Mouse (Mus musculus): ENCODE measurements around the gene Micu1. TPM values are rescaled to one million over a fixed set of nuclear protein-coding genes. Genes with fewer than 3 reads are reported as not detected.

Micu1 gene
- polyA plus RNA-seq, 1 experiment from 2014 or later, result 88.2 TPM

DNA sequence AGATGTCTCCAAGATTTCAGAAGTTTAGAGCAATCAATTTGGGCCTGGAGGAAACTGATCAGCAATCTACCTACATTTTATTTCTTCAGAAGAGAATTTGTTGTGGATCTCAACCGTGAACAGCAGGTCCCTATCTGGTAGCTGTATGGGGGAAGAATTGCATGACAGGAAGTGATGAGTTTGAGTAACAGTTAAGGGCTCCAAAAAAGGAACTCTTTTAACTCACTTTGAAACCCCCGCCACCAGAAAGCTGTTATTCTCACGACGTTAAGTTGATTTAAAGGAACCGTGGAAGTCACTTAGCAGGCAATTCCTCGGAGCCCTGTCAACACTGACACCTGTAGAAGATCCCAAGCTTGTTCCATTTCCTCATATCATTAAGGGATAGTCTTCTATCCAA lies 9.8 kb upstream of the Micu1 start:
- H3K4me1 ChIP-seq, result no peaks in the 10 kb centered on the region
- no peaks in the 10 kb centered on the region for H3K36me3 ChIP-seq
- no peaks in the 10 kb centered on the region for H3K27me3 ChIP-seq
- H3K9me3 ChIP-seq (replicated peaks), result no peaks in the 10 kb centered on the region
- H3K4me2 ChIP-seq (replicated peaks), result no peak overlapping the region
- no peak overlapping the region for H3K4me3 ChIP-seq (replicated peaks)
- no peak overlapping the region for H3K27ac ChIP-seq (replicated peaks)
- no peak for ATAC-seq (ENCODE audit: insufficient number of reproducible peaks, low FRiP score, low TSS enrichment, low read depth)
- no peak overlapping the region for H3K9ac ChIP-seq
- WGBS, result 63% methylated on average over 6 of the region's 6 CpGs

DNA sequence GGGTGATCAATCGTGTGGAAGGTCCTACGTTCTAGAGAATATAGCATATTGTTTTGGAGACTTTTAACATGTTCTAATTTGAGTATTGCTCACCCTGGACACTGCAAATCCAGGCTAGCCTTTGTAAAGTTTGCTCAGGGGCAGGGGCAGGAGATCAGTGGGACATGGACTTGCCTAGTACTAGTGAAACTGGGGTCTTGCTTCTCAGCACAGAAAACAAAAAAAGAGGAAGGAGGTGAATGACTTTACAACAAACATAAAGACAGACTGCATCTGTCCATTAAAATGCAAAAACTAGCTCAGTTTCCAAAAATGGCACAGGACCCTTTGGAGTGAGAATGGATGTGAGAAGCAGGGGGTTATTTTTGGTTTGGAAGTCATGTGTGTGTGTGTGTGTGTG lies 8.2 kb upstream of the Micu1 start:
- Histone ChIP-seq H3K36me3 (no peaks in the 10 kb centered on the region), H3K4me3 (replicated peaks) (no peak overlapping the region), H3K9me3 (replicated peaks) (no peaks in the 10 kb centered on the region), H3K9ac (no peak overlapping the region), H3K4me2 (replicated peaks) (no peak overlapping the region), H3K27me3 (no peaks in the 10 kb centered on the region), H3K4me1 (no peaks in the 10 kb centered on the region), H3K27ac (replicated peaks) (no peak overlapping the region)
- 81% methylated on average over 2 of the region's 2 CpGs for WGBS
- ATAC-seq (ENCODE audit: insufficient number of reproducible peaks, low FRiP score, low TSS enrichment, low read depth), result no peak

- ATAC-seq (ENCODE audit: insufficient number of reproducible peaks, low FRiP score, low TSS enrichment, low read depth), result no peak
- WGBS, result 79% methylated on average over 5 of the region's 5 CpGs
- H3K36me3 ChIP-seq, result no peaks in the 10 kb centered on the region
Observed at GRCm38 (mm10) chr10:59699516-59699915, 2.8 kb upstream of the Micu1 start.

GRCm38 (mm10) chr10:59701805-59702204 lies 472 bp upstream of the Micu1 start:
- 0 out of 2 replicates have a peak, but pooled peaks have one; percentile 2 for ATAC-seq (ENCODE audit: insufficient number of reproducible peaks, low FRiP score, low TSS enrichment, low read depth)

More at GRCm38 (mm10) chr10:59699516-59699915, 2.8 kb upstream of the Micu1 start:
- Histone ChIP-seq H3K9me3 (replicated peaks) (no peaks in the 10 kb centered on the region), H3K4me3 (replicated peaks) (no peak overlapping the region), H3K9ac (no peak overlapping the region), H3K27ac (replicated peaks) (no peak overlapping the region), H3K4me1 (peaks cover 8% of the 10 kb centered on the region), H3K27me3 (no peaks in the 10 kb centered on the region), H3K4me2 (replicated peaks) (no peak overlapping the region)

GRCm38 (mm10) chr10:59703060-59703760 lies 933 bp downstream of the Micu1 start:
- no peak for ATAC-seq (ENCODE audit: insufficient number of reproducible peaks, low FRiP score, low TSS enrichment, low read depth)
- H3K9ac ChIP-seq, result peak overlapping the region; percentile 50
- H3K9me3 ChIP-seq (replicated peaks), result no peaks in the 10 kb centered on the region
- H3K27me3 ChIP-seq, result no peaks in the 10 kb centered on the region
- H3K4me3 ChIP-seq (replicated peaks), result peak overlapping the region; percentile 60
- H3K27ac ChIP-seq (replicated peaks), result peak overlapping the region; percentile 63
- peak overlapping the region; percentile 64 for H3K4me2 ChIP-seq (replicated peaks)
- WGBS, result 5% methylated on average over 15 of the region's 15 CpGs
- peaks cover 9% of the 10 kb centered on the region for H3K4me1 ChIP-seq
- no peaks in the 10 kb centered on the region for H3K36me3 ChIP-seq

More at GRCm38 (mm10) chr10:59701805-59702204, 472 bp upstream of the Micu1 start:
- Histone ChIP-seq H3K9ac (no peak overlapping the region), H3K4me2 (replicated peaks) (peak overlapping the region; percentile 64), H3K4me3 (replicated peaks) (peak overlapping the region; percentile 60), H3K27ac (replicated peaks) (peak overlapping the region; percentile 44; the same call in 1 of the 2 replicates), H3K36me3 (no peaks in the 10 kb centered on the region), H3K4me1 (peaks cover 8% of the 10 kb centered on the region), H3K27me3 (no peaks in the 10 kb centered on the region), H3K9me3 (replicated peaks) (no peaks in the 10 kb centered on the region)
- 47% methylated on average over 5 of the region's 5 CpGs for WGBS

- WGBS, result 87% methylated on average over 6 of the region's 6 CpGs
- Histone ChIP-seq H3K4me3 (replicated peaks) (no peak overlapping the region), H3K9me3 (replicated peaks) (no peaks in the 10 kb centered on the region), H3K36me3 (peaks cover 9% of the 10 kb centered on the region; the same call in 1 of the 2 replicates), H3K4me2 (replicated peaks) (no peak overlapping the region), H3K27me3 (no peaks in the 10 kb centered on the region), H3K27ac (replicated peaks) (no peak overlapping the region), H3K9ac (no peak overlapping the region), H3K4me1 (peaks cover 12% of the 10 kb centered on the region)
- no peak for ATAC-seq (ENCODE audit: insufficient number of reproducible peaks, low FRiP score, low TSS enrichment, low read depth)
Observed at GRCm38 (mm10) chr10:59706991-59707546, 4.8 kb downstream of the Micu1 start.

- Histone ChIP-seq H3K27me3 (no peaks in the 10 kb centered on the region), H3K9me3 (replicated peaks) (no peaks in the 10 kb centered on the region), H3K9ac (no peak overlapping the region), H3K27ac (replicated peaks) (no peak overlapping the region), H3K36me3 (peaks cover 9% of the 10 kb centered on the region; the same call in 1 of the 2 replicates), H3K4me3 (replicated peaks) (no peak overlapping the region), H3K4me1 (peaks cover 12% of the 10 kb centered on the region), H3K4me2 (replicated peaks) (no peak overlapping the region)
- WGBS, result 81% methylated on average over 2 of the region's 2 CpGs
- ATAC-seq (ENCODE audit: insufficient number of reproducible peaks, low FRiP score, low TSS enrichment, low read depth), result no peak
Observed at GRCm38 (mm10) chr10:59707595-59707994, 5.3 kb downstream of the Micu1 start.

- H3K4me3 ChIP-seq (replicated peaks), result no peak overlapping the region
- peaks cover 9% of the 10 kb centered on the region; the same call in 1 of the 2 replicates for H3K36me3 ChIP-seq
- H3K4me2 ChIP-seq (replicated peaks), result no peak overlapping the region
- H3K9ac ChIP-seq, result no peak overlapping the region
- H3K27me3 ChIP-seq, result no peaks in the 10 kb centered on the region
- ATAC-seq (ENCODE audit: insufficient number of reproducible peaks, low FRiP score, low TSS enrichment, low read depth), result no peak
- peaks cover 4% of the 10 kb centered on the region; the same call in 1 of the 2 replicates for H3K4me1 ChIP-seq
- no peaks in the 10 kb centered on the region for H3K9me3 ChIP-seq (replicated peaks)
- 71% methylated on average over 7 of the region's 7 CpGs for WGBS
- no peak overlapping the region for H3K27ac ChIP-seq (replicated peaks)
Observed at GRCm38 (mm10) chr10:59709281-59709680, 7.0 kb downstream of the Micu1 start.

- no peak for ATAC-seq (ENCODE audit: insufficient number of reproducible peaks, low FRiP score, low TSS enrichment, low read depth)
- H3K4me3 ChIP-seq (replicated peaks), result no peak overlapping the region
- H3K9me3 ChIP-seq (replicated peaks), result no peaks in the 10 kb centered on the region
- 85% methylated on average over 1 of the region's 1 CpGs for WGBS
- peaks cover 9% of the 10 kb centered on the region; the same call in 1 of the 2 replicates for H3K36me3 ChIP-seq
- H3K27me3 ChIP-seq, result no peaks in the 10 kb centered on the region
- H3K9ac ChIP-seq, result no peak overlapping the region
- H3K4me1 ChIP-seq, result peaks cover 4% of the 10 kb centered on the region; the same call in 1 of the 2 replicates
- no peak overlapping the region for H3K27ac ChIP-seq (replicated peaks)
- H3K4me2 ChIP-seq (replicated peaks), result no peak overlapping the region
Observed at GRCm38 (mm10) chr10:59710246-59710645, 8.0 kb downstream of the Micu1 start.

DNA sequence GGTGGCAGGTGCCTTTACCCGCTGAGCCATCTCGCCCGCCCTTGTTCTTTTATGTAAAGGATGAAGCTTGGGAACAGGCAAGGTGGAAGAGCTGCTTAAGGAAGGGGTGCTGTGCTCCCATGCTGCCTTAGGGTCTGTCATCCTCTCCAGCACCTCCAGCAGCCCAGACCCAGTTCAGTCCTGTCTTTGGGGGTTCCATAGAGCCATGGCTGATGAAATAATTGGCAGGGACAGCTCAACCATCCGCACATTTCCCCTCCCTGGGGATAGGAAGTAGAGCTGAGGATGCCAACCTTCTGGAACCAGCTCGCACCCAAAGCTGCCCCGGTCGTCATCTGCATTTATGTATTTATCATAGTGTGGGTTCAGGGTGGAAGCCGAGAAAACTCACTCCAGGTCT lies 9.8 kb downstream of the Micu1 start:
- 91% methylated on average over 8 of the region's 8 CpGs for WGBS
- H3K36me3 ChIP-seq, result peaks cover 9% of the 10 kb centered on the region; the same call in 1 of the 2 replicates
- peaks cover 4% of the 10 kb centered on the region; the same call in 1 of the 2 replicates for H3K4me1 ChIP-seq
- no peak overlapping the region for H3K4me3 ChIP-seq (replicated peaks)
- H3K27ac ChIP-seq (replicated peaks), result no peak overlapping the region
- no peak for ATAC-seq (ENCODE audit: insufficient number of reproducible peaks, low FRiP score, low TSS enrichment, low read depth)
- no peak overlapping the region for H3K9ac ChIP-seq
- no peaks in the 10 kb centered on the region for H3K9me3 ChIP-seq (replicated peaks)
- H3K27me3 ChIP-seq, result no peaks in the 10 kb centered on the region
- H3K4me2 ChIP-seq (replicated peaks), result no peak overlapping the region

- no peaks in the 10 kb centered on the region for H3K4me1 ChIP-seq
- no peaks in the 10 kb centered on the region for H3K36me3 ChIP-seq
- no peak overlapping the region for H3K27ac ChIP-seq (replicated peaks)
- no peak overlapping the region for H3K4me3 ChIP-seq (replicated peaks)
- no peaks in the 10 kb centered on the region for H3K27me3 ChIP-seq
- H3K9me3 ChIP-seq (replicated peaks), result no peaks in the 10 kb centered on the region
- WGBS, result 78% methylated on average over 7 of the region's 7 CpGs
- no peak overlapping the region for H3K4me2 ChIP-seq (replicated peaks)
- ATAC-seq (ENCODE audit: insufficient number of reproducible peaks, low FRiP score, low TSS enrichment, low read depth), result no peak
- H3K9ac ChIP-seq, result no peak overlapping the region
Observed at GRCm38 (mm10) chr10:59720017-59720416, 17.7 kb downstream of the Micu1 start.
